Mouse (Mus musculus): ENCODE results near the gene 2310034G01Rik.

2310034G01Rik gene

GRCm38 (mm10) chr19:46357344-46358280, 7.5 kb upstream of the 2310034G01Rik start:
- peak; percentile 57 for DNase-seq

- DNase-seq: peak; percentile 92
These were observed 6.6 kb upstream of the 2310034G01Rik start for GRCm38 (mm10) chr19:46356701-46357138.

GRCm38 (mm10) chr19:46349550-46349949, 552 bp downstream of the 2310034G01Rik start:
- DNase-seq: no peak

- peak; percentile 71 for DNase-seq
These were observed 1.2 kb downstream of the 2310034G01Rik start for GRCm38 (mm10) chr19:46348761-46349458.

GRCm38 (mm10) chr19:46347936-46348668, 2.0 kb downstream of the 2310034G01Rik start:
- DNase-seq: peak; percentile 20

GRCm38 (mm10) chr19:46347146-46347545, 3.0 kb downstream of the 2310034G01Rik start:
- DNase-seq: no peak

- no peak for DNase-seq
These were observed 5.2 kb downstream of the 2310034G01Rik start for GRCm38 (mm10) chr19:46344710-46345419.

- DNase-seq: peak; percentile 84
These were observed 10.7 kb downstream of the 2310034G01Rik start for GRCm38 (mm10) chr19:46339287-46339971.

- no peak for DNase-seq
These were observed 11.2 kb downstream of the 2310034G01Rik start for GRCm38 (mm10) chr19:46338942-46339286.

GRCm38 (mm10) chr19:46338331-46338936, 11.7 kb downstream of the 2310034G01Rik start, which contains the start of gene Cuedc2:
Cuedc2 (minus strand) TSS chr19:46338702.
- peak; percentile 99 for DNase-seq

GRCm38 (mm10) chr19:46337719-46338330, 12.3 kb downstream of the 2310034G01Rik start:
- DNase-seq: no peak

- no peak for DNase-seq
These were observed 16.2 kb downstream of the 2310034G01Rik start for GRCm38 (mm10) chr19:46333906-46334305.

- DNase-seq: no peak
These were observed 17.3 kb downstream of the 2310034G01Rik start for GRCm38 (mm10) chr19:46332721-46333339.

- DNase-seq: no peak
These were observed 18.2 kb downstream of the 2310034G01Rik start for GRCm38 (mm10) chr19:46331936-46332335.

- DNase-seq: no peak
These were observed 18.8 kb downstream of the 2310034G01Rik start for GRCm38 (mm10) chr19:46331326-46331725.

- no peak for DNase-seq
These were observed 19.4 kb downstream of the 2310034G01Rik start for GRCm38 (mm10) chr19:46330696-46331095.

GRCm38 (mm10) chr19:46329951-46330350, 20.2 kb downstream of the 2310034G01Rik start:
- DNase-seq: peak; percentile 91

- peak; percentile 16 for DNase-seq
These were observed 21.0 kb downstream of the 2310034G01Rik start for GRCm38 (mm10) chr19:46329031-46329641.

All from lung, postnatal 36 days (tissue).